ENCODE assay signal across 9 mouse cellular contexts in genomic region chr4:129575171-129575844, GRCm38 (mm10). TPM values are rescaled to one million over a fixed set of nuclear protein-coding genes. Genes with fewer than 3 reads are reported as not detected.
DNase-seq lines count a peak whose midpoint lies in the region; ATAC-seq and TF ChIP-seq lines count a peak whose summit lies in the region.
"Had no signal": no experiment of that assay in that cellular context is flagged by ENCODE, and none has a peak within 500 bp of the region (broad histone marks: within the 10 kb centered on the region; RNA-seq: fewer than 3 reads in every experiment).

No protein-coding gene starts in this region.

- no peaks in the 10 kb centered on the region for H3K36me3 ChIP-seq in hindbrain, postnatal 0 days (ENCODE audit: insufficient read depth, low read length)

- no peak overlapping the region for H3K27ac ChIP-seq in hindbrain, postnatal 0 days

- WGBS in hindbrain, postnatal 0 days, result 52% methylated on average over 7 of the region's 8 CpGs

- peak; percentile 96 for DNase-seq in CD4-positive, CD25-positive, alpha-beta regulatory T cell, adult 2 months (ENCODE audit: low read depth, low spot score)
- peak; percentile 53 for DNase-seq in kidney, postnatal 14 days
- DNase-seq in embryo, embryonic 10 days (ENCODE audit: low spot score), result no peak
- no peak for DNase-seq in hindbrain, postnatal 0 days (ENCODE audit: low spot score)
- no peak for DNase-seq in urinary bladder, postnatal 25 days (ENCODE audit: low spot score)
- DNase-seq: cerebellum, adult 18-20 months had no signal

- TF ChIP-seq CTCF in hindbrain, postnatal 0 days (IDR thresholded peaks at IDR 0.05; ENCODE audit: low read depth), result no peak

- H3K4me2 ChIP-seq in hindbrain, postnatal 0 days (ENCODE audit: low read depth, low read length), result no peak overlapping the region

- no peak overlapping the region for H3K4me3 ChIP-seq in hindbrain, postnatal 0 days (ENCODE audit: low read length)

- no peak overlapping the region for H3K9ac ChIP-seq in hindbrain, postnatal 0 days (replicated peaks; ENCODE audit: low read length)

- no peaks in the 10 kb centered on the region for H3K9me3 ChIP-seq in hindbrain, postnatal 0 days (ENCODE audit: low read length)

- no peaks in the 10 kb centered on the region for H3K27me3 ChIP-seq in hindbrain, postnatal 0 days (ENCODE audit: insufficient read depth, low read length)

- no peaks in the 10 kb centered on the region; the same call in 1 of the 2 replicates for H3K4me1 ChIP-seq in hindbrain, postnatal 0 days (ENCODE audit: insufficient read depth, low read length)

- peak; percentile 71 for ATAC-seq in activated CD4-positive, CD25-positive, alpha-beta regulatory T cell, adult 4 months
- peak; percentile 37 for ATAC-seq in megakaryocyte-erythroid progenitor cell, adult 5-6 weeks (replicated peaks; ENCODE audit: low FRiP score, low TSS enrichment, poor library complexity, severe bottlenecking)
- ATAC-seq in hindbrain, postnatal 0 days, result no peak
- no peak for ATAC-seq in erythroid progenitor cell, adult 5-6 weeks (replicated peaks; ENCODE audit: low FRiP score, poor library complexity, severe bottlenecking)

RNA-seq across cellular contexts. Expression of gene Lck, which starts 1.9 kb away (rescaled TPM):
- polyA plus RNA-seq in activated CD4-positive, CD25-positive, alpha-beta regulatory T cell, adult 4 months (2017; shearing (Covaris generic)), result 1,000 to 10,000 TPM; 1,301 to 1,674 TPM
- 12.7 and 12.8 TPM in 2 replicates for total RNA-seq in megakaryocyte-erythroid progenitor cell, adult 5-6 weeks (2014; fragmentation: Nextera tagmentation)
- 3.7 and 11.6 TPM in 2 replicates for total RNA-seq in megakaryocyte-erythroid progenitor cell, adult 5-6 weeks (2017)
- total RNA-seq in hindbrain, postnatal 0 days (2014; rRNA removed), result 10.1 and 12.5 TPM in 2 replicates
- 12.2 and 13.0 TPM in 2 replicates for polyA plus RNA-seq in hindbrain, postnatal 0 days (2015; fragmentation: Nextera tagmentation; extraction: Ambion mirVana)
- total RNA-seq in erythroid progenitor cell, adult 5-6 weeks (2015; ENCODE audit: low replicate concordance), result 8.0 and 23.1 TPM in 2 replicates
- 8.5 and 10.1 TPM in 2 replicates for total RNA-seq in erythroid progenitor cell, adult 5-6 weeks (2017; ENCODE audit: low replicate concordance)

RNA-seq across cellular contexts. Expression of gene Fam167b, which starts 3.0 kb away (rescaled TPM):
- 1 to 10 TPM; 1.3 to 1.6 TPM for polyA plus RNA-seq in activated CD4-positive, CD25-positive, alpha-beta regulatory T cell, adult 4 months (2017; shearing (Covaris generic))
- total RNA-seq in megakaryocyte-erythroid progenitor cell, adult 5-6 weeks (2014; fragmentation: Nextera tagmentation), result not detected in 2 replicates
- not detected in 2 replicates for total RNA-seq in megakaryocyte-erythroid progenitor cell, adult 5-6 weeks (2017)
- not detected in 2 replicates for total RNA-seq in hindbrain, postnatal 0 days (2014; rRNA removed)
- 0.33 and 0.48 TPM in 2 replicates for polyA plus RNA-seq in hindbrain, postnatal 0 days (2015; fragmentation: Nextera tagmentation; extraction: Ambion mirVana)
- total RNA-seq in erythroid progenitor cell, adult 5-6 weeks (2015; ENCODE audit: low replicate concordance), result not detected in 2 replicates
- not detected in 2 replicates for total RNA-seq in erythroid progenitor cell, adult 5-6 weeks (2017; ENCODE audit: low replicate concordance)

RNA-seq across cellular contexts. Expression of gene Eif3i, which starts 25.1 kb away (rescaled TPM):
- polyA plus RNA-seq in activated CD4-positive, CD25-positive, alpha-beta regulatory T cell, adult 4 months (2017; shearing (Covaris generic)), result 100 to 1,000 TPM; 377 to 435 TPM
- total RNA-seq in megakaryocyte-erythroid progenitor cell, adult 5-6 weeks (2014; fragmentation: Nextera tagmentation), result 425 and 431 TPM in 2 replicates
- 323 and 412 TPM in 2 replicates for total RNA-seq in megakaryocyte-erythroid progenitor cell, adult 5-6 weeks (2017)
- 364 and 401 TPM in 2 replicates for total RNA-seq in hindbrain, postnatal 0 days (2014; rRNA removed)
- 231 and 233 TPM in 2 replicates for polyA plus RNA-seq in hindbrain, postnatal 0 days (2015; fragmentation: Nextera tagmentation; extraction: Ambion mirVana)
- 79.6 and 96.9 TPM in 2 replicates for total RNA-seq in erythroid progenitor cell, adult 5-6 weeks (2015; ENCODE audit: low replicate concordance)
- total RNA-seq in erythroid progenitor cell, adult 5-6 weeks (2017; ENCODE audit: low replicate concordance), result 59.7 and 69.6 TPM in 2 replicates

RNA-seq across cellular contexts. Expression of gene Tmem234, which starts 25.2 kb away (rescaled TPM):
- polyA plus RNA-seq in activated CD4-positive, CD25-positive, alpha-beta regulatory T cell, adult 4 months (2017; shearing (Covaris generic)), result 100 to 1,000 TPM; 296 to 341 TPM
- total RNA-seq in megakaryocyte-erythroid progenitor cell, adult 5-6 weeks (2014; fragmentation: Nextera tagmentation), result 116 and 126 TPM in 2 replicates
- total RNA-seq in megakaryocyte-erythroid progenitor cell, adult 5-6 weeks (2017), result 89.9 and 120 TPM in 2 replicates
- 150 and 182 TPM in 2 replicates for total RNA-seq in hindbrain, postnatal 0 days (2014; rRNA removed)
- 216 and 221 TPM in 2 replicates for polyA plus RNA-seq in hindbrain, postnatal 0 days (2015; fragmentation: Nextera tagmentation; extraction: Ambion mirVana)
- 113 and 124 TPM in 2 replicates for total RNA-seq in erythroid progenitor cell, adult 5-6 weeks (2015; ENCODE audit: low replicate concordance)
- total RNA-seq in erythroid progenitor cell, adult 5-6 weeks (2017; ENCODE audit: low replicate concordance), result 96.7 and 118 TPM in 2 replicates

RNA-seq across cellular contexts. Expression of gene Hdac1, which starts 32.8 kb away (rescaled TPM):
- polyA plus RNA-seq in activated CD4-positive, CD25-positive, alpha-beta regulatory T cell, adult 4 months (2017; shearing (Covaris generic)), result 100 to 1,000 TPM; 225 to 283 TPM
- total RNA-seq in megakaryocyte-erythroid progenitor cell, adult 5-6 weeks (2014; fragmentation: Nextera tagmentation), result 136 and 147 TPM in 2 replicates
- total RNA-seq in megakaryocyte-erythroid progenitor cell, adult 5-6 weeks (2017), result 72.7 and 76.2 TPM in 2 replicates
- 20.7 and 38.0 TPM in 2 replicates for total RNA-seq in hindbrain, postnatal 0 days (2014; rRNA removed)
- 56.6 and 62.1 TPM in 2 replicates for polyA plus RNA-seq in hindbrain, postnatal 0 days (2015; fragmentation: Nextera tagmentation; extraction: Ambion mirVana)
- 100 and 125 TPM in 2 replicates for total RNA-seq in erythroid progenitor cell, adult 5-6 weeks (2015; ENCODE audit: low replicate concordance)
- total RNA-seq in erythroid progenitor cell, adult 5-6 weeks (2017; ENCODE audit: low replicate concordance), result 102 and 111 TPM in 2 replicates

Comparison
In these comparisons a context has a peak if more than half of its experiments do, and no peak if none do; other contexts are left out.
1. DNase-seq: peak in CD4-positive, CD25-positive, alpha-beta regulatory T cell, adult 2 months (single experiment) and kidney, postnatal 14 days (single experiment); none in embryo, embryonic 10 days (single experiment), hindbrain, postnatal 0 days (single experiment) and urinary bladder, postnatal 25 days (single experiment).
2. ATAC-seq: peak in activated CD4-positive, CD25-positive, alpha-beta regulatory T cell, adult 4 months (single experiment) and megakaryocyte-erythroid progenitor cell, adult 5-6 weeks (single experiment); none in hindbrain, postnatal 0 days (single experiment) and erythroid progenitor cell, adult 5-6 weeks (single experiment).